Mouse (Mus musculus) C2C12 (cell line): ENCODE data around the gene Abhd2.

Experiments used
- CTCF ChIP-seq: IDR thresholded peaks from one replicate; pipeline ENCODE4 v1.5.1; 2011; ENCODE audit not compliant: control insufficient read depth, insufficient read depth, insufficient read length
- MYOD1 ChIP-seq: IDR thresholded peaks from one replicate; pipeline ENCODE4 v1.6.1; 2011; ENCODE audit warnings: low read depth; ENCODE audit not compliant: control insufficient read depth, insufficient read length

GRCm38 (mm10) chr7:79298681-79299080, 25.7 kb downstream of the Abhd2 start:
- TF ChIP-seq CTCF (no peak), MYOD1 (no peak)
